Mouse (Mus musculus) adrenal gland, postnatal 4 days (tissue): ENCODE measurements around the gene Wdr4. TPM values are rescaled to one million over a fixed set of nuclear protein-coding genes. Genes with fewer than 3 reads are reported as not detected.
"Not testable (repeated sequence)": the region's sequence is repeated elsewhere in the genome, so short reads cannot be mapped to it uniquely, and the experiment has no call there.

Source experiments
- DNase-seq, 2 experiments: peaks; one replicate each; pipeline ENCODE4 v3.0.0; 2021 to 2022; ENCODE audit warnings: low spot score in 2 of 2, mixed read lengths in 2 of 2
- long read RNA-seq, 2 experiments: library from polyadenylated mRNA; stranded (forward); transcript quantifications; one replicate each; pipeline ENCODE4 v2.0.0; 2021
- total RNA-seq, 2 experiments: library from RNA; stranded (reverse); gene quantifications; 2 replicates each; pipeline ENCODE4 v1.2.3; 2021

Wdr4 gene
- 10 to 100 TPM; 31.4 to 33.7 TPM for total RNA-seq
- long read RNA-seq, experiment 1, full-length matches to known transcripts: 20 of 33 reads
- long read RNA-seq, experiment 1, partial matches to known transcripts: 1 of 33 reads
- long read RNA-seq, experiment 1, other reads (novel, unspliced or antisense): 12 of 33 reads
- long read RNA-seq, experiment 2, full-length matches to known transcripts: 53 of 94 reads
- long read RNA-seq, experiment 2, partial matches to known transcripts: 8 of 94 reads
- long read RNA-seq, experiment 2, other reads (novel, unspliced or antisense): 33 of 94 reads

DNA sequence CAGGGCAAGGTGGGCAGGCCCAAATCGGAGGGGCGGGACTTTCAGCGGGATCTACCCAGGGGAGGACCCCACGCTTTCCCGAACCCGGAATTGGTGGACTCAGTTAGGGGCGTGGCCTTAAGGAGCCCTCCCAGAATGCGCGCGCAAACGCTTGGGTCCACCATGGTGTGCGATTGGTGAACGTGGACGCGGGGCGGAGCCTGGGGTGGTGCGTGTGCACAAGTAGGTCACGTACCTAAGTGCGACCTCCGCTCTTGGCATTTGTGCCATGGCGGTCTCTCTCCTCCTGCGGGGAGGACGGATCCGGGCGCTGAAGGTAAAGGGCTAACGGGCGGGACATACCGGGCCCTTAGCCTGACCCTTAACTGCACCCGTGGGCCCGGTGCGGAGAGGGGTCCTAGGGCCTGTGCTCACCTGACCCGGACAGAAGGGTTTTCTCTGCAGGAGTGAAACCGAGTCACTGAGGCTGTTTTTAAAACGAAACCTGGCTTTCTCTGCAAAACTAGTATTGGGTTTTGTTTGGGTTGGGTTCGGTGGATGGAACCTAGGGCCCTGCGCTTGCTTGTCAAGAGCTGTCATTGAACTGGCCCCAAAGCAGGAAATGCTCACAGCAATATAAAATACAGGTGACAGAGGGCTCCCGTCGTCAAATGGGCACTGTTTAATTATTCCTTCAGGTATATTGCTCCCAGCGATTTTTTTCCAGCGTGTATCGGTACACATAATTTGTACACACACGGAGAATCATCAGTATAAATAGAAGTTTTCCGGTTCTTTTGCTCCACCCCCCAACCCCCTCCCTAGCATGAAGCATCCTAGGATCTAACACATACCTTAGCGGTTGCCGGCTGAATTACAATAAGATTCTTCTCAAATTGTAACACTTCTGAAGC lies at the start of gene Wdr4, which contains the start of gene Ndufv3:
TSS of gene Wdr4 (minus strand) at position 35 of the 893 bp plus-strand sequence.
TSS of gene Ndufv3 (plus strand) at position 170 of the 893 bp plus-strand sequence.
- DNase-seq: peak; percentile 94 to 98

DNA sequence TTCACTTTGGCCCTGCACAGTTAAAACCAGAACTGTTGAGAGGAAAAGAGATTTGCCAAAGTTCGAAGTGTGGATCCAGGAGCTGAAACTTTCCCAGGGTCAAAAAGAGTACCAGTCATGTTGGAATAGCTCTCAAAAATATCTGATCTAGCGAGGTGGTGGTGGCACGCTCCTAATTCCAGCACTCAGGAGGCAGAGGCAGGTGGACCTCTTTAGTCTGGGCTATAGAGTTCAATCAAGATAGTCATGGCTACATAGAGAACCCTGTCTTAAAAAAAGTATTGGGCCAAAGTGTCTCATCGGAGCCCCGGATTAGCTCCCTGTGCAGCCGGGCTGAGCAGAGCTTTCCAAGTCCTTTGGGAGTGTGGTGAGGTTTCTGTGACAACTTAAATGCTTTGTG lies 46.5 kb upstream of the Wdr4 start:
- DNase-seq: no peak

DNA sequence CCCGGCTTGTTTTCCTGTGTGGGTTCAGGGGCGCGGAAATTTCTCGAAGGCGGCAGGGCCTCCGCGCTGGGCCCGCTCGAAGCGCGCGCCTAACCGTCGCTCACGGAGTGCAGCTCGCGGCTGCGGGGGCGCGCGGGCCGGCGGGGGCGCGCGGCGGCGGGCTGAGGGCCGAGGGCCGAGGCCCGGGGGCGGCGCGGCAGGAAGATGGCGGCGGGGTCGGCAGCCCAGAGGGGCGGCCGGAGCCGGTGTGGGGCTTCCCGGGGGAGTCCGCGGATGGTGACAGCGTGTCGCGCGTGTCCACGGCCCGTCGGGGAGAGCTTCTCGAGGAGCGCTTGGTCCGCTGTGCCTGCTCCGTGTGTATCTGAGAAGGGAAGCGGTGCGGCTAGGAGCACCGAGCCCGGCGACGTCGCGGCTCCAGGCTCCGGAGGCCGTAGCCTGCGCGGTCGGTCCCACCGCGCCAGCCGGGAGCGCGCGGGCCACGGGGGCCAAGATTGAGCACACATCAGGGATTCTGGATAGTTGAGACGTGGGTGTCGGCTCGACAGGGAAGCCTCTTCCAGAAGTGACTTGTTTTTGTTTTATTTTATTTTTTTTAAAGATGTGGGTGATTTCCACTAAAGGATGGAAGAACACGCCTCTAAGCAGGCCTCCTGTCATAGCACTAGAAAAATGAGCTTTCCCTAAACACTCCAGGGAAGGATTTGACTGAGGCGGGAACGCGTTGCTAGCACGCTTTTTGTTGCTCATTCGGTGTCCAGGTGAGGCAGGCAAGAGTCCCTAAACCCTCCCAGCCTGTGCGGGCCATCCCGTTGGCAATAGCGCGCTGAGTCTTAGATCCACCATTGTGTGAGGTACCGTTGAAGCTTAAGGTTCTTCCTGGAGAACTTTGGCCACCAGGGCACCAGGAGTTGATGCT lies 45.6 kb upstream of the Wdr4 start:
- peak; percentile 33 to 36 for DNase-seq

DNA sequence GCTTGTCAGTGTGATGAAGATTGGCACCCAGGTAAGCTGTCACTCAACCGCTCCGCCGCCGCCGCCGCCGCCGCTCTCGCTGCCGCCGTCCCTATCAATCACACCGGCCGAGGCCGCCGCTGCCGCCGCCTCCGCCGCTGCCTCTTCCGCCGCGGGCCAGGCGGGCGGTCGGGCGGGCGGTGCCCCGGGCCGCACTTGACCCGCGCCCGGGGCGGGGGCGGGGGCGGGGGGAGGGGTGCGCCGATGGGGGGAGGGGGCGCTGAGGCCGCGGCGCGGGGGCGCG lies 45.0 kb upstream of the Wdr4 start:
- DNase-seq: no peak

DNA sequence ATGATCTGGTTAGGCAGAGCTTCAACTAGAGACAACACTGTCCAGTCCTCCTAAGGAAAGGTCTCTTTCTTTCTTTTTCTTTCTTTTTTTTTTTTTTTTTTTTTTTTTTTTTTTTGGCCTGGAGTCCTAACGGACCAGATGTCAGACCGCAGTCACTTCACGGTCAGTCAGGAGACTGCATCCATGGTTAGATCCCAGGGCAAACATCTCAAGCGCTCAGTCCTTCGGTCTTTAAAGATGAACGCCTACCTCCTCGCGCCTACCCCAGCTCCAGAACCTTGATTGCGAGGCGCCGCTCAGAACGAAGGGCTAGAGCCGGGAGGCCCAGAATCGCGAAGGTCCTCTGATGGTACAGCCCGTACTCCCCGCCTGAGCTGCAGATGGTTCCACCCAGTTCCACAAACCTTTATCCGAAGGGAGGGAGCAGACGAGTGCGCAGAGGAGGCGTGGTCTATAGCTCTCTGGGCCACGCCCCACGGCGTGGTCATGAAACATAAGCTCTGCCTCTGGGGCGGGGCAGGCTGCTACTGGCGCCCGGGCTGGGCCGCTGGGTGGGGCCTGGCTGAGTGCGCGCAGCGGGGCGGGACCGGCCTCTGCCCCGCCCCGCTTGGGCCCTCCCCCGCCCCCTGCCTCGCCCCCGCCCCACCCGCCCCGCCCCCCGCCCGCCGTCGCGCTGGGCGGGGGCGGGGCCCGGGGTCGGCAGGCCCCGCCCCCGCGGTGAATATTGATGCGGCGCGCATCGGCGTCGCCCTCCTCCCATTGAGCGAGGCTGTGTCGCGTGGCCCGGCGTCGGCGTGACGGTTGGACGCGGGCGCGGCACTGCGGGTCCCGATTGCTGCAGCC lies 44.5 kb upstream of the Wdr4 start, which contains the start of gene Pknox1:
TSS of gene Pknox1 (plus strand) at position 720 of the 843 bp plus-strand sequence.
- DNase-seq: peak; percentile 88 to 93

DNA sequence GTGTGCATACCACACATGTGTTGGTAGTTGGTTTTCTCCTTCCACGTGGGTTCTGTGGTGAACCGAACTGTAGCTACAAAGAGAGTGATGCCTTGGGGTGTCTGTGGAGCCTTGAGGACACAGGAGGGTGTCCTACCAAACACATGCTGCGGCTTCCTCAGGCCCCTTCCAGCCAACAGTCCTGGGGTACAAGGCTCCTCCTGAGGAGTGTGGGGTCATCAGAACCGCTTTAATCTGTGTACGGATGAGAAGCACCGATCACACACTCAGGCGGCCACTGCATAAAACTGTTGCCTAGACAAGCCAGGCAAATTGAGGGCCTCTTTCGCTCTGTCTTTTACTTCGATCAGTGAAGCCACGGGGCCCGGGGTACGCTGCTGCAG lies 43.8 kb upstream of the Wdr4 start:
- DNase-seq: no peak

DNA sequence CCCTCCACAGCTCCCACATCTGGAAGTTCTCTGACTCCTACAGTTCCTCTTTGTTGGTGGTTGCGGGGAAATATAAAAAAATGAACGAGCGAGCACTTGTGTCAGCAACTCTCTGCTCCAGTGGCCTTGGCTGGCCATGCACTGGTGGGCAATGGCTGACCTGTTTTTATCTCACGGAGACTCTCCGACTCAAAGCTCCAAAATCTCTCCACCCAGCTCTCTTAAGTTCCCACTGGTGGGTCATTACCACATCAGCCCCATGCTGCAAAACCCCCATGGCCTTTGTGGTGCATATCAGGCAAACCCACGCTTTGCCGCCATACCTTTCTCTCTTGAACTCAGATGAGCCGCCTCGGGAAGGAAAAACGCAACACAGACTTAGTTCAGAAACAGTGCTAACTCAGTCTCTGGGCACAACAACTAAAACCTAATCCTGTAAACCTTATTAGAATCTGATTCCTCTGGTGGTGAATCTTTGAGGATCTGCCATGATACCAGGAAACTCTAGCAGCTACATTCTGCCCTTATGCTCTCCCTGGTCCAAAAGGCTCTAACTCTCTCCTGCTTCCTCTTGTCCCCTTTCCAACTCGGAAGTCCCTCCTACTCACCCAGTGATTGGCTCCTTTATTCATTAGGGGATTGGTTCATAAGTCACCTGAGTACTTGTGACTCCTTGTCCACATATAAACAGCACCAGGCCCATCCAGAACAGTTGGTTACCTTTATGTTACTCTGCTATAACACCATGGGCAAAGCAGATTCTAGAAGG lies 39.4 kb upstream of the Wdr4 start:
- DNase-seq: no peak

DNA sequence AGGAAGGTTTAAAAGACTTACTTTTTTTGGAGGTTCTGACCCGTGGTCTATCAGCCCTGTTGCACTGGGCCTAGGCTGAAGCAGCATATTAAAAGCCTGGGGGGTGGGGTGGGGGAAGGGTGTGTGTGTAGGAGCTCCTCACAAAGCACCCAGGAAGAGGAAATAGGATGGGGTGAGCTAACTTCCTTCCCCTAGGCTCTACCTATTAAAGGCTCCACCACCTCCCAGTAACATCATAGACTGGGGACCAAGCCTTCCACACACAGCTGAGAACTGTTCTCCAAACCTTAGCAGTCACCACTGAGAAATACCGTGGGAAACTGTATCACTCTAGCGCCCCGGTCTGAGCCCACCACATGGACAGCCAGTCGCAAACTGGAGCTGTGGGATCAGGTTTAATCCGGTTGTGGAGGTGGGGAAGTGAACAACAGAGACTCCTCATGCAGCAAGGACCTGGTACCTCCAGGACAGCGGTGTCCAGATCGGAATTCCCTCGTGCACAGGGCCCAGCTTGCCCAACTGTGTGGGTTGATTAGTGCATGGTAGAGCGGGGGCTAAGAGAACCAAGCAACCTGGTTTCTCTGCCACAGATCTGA lies 38.3 kb upstream of the Wdr4 start:
- no peak for DNase-seq

DNA sequence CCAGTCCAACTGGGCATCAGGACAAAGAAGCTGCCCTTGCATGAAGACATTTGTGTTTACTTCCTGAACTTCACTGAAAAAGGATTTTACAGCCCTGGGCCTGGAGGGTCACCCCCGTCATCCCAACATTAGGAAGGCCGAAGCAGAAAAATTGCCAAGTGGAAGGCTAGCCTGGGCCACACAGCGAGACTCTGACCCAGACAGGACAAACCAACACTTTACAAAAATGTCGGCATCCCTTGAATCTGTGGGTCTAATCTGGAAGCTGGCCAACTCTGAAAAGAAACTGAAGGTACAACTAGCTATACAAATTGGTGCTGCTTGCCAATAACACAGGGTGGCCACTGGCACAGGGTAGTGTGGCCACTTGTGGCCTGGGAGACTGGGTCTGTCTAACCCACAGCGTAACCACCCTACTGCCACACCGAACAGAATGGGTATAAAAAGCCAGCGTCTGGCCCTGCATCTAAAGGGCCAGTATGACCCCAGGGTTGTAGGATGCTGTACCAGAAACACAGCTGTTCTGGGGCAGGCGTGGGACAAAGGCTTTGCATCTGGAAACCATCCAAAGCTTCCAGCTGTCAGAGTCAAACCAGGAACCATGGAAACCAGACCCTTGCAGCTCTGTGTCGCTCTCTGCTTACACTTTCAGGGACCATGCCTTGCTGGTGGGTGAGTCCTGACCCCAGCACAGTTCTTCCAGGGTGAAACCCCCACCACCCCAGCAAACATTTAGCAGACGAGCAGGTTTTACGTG lies 37.5 kb upstream of the Wdr4 start:
- DNase-seq: no peak

DNA sequence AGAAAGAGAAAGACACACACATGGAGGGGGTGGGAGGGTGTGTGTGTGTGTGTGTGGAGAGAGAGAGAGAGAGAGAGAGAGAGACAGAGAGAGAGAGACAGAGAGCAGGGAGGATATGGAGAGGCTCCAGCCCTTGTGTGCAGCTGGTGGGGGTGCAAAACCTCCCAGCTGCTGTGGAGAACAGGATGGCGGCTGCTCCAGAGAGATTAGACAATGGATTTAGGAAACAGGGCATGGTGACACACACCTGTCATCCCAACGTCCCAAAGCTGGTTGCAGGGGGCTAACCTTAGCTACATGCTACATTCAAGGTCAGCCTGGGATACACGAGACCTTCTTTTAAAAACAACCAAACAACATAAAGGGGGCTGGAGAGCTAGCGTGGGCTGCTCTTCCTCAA lies 36.5 kb upstream of the Wdr4 start:
- no peak for DNase-seq

DNA sequence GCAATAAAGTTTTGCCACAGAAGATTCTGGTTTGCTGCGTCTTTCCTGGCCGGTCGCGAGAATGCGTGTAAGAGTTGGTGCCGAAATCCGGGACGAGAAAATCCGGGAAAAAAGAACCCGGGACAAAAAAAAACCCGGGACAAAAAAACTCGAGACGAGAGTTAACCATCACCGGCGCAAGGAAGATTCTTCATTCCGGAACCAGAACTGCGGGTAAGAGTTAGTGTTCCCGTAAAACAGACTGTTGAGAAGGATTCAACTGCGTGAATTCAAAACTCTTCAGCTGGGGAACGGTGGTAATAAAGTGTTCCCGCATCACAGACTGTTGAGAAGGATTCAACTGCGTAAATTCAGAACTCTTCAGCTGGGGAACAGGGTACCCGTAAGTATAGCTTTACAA lies 32.8 kb upstream of the Wdr4 start:
- DNase-seq: not testable (repeated sequence)

DNA sequence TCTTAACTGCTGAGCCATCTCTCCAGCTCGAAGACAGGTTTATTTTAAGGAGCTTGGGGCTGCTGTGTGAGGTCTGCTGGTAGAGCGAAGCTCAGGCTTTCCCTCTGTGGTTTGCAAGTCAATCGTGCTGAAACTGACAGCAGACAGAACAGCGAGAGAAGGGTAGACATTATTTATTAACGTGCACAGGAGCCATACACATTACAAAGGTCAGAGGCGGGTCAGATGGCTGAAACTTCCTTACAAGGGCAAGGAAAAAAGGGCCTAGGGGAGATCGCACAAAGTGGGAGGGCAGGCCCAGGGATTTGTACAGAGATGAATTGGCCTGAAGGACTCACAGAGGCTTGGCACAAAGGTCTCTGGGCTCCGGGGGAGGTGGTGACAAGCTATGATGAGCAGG lies 29.6 kb upstream of the Wdr4 start:
- no peak for DNase-seq

DNA sequence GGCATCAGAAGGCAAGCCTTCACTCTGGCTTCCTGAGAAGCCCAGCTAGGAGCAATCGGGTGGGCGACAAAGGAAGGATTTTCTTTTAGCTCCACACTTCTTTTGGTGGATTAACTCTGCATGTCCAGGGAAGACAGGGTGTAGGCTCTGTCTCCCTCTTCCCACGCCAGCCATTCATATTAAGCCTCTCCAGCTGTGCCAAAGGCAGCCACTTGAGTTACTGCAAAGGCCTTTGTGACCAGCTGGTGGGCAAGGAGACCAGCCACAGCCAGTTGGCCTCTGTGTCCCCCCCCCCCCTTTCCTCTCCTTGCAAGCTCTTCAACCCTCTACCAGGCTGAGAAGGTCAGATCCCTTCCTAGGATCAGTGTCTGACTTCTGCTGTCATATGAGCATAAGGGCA lies 28.2 kb upstream of the Wdr4 start:
- no peak for DNase-seq

DNA sequence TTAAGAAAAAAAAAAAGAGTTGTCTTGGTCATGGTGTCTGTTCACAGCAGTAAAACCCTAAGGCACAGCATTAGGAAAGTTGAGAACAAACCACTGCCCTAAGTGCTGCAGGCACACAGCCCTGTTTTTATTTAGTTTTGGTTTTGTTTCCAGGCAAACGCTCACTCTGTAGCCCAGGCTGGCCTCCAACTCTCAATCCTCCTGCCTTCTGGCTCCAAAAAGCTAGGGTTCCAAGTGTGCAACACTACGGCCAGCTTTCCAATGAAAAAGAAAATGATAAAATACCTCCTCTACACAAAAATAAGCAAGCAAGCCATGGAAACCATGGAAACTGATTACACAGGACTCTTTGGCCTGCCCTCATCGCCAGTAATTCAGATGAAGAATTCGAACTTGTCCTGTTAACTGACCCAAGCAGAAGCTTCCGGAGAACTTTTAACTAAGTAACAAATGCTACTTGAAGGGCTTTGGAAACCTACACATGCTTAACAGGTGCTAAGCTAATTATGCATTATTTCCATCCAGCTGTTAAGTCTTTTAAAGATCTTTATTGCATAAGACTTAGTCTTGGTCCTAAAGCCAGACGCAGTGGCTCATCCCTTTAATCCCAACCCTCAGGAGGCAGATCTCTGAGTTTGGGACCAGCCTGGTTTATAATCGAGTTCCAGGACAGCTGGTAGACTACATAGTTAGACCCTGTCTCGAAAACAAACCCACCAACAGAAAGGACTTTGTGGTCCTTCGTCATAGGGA lies 26.8 kb upstream of the Wdr4 start:
- DNase-seq: no peak

DNA sequence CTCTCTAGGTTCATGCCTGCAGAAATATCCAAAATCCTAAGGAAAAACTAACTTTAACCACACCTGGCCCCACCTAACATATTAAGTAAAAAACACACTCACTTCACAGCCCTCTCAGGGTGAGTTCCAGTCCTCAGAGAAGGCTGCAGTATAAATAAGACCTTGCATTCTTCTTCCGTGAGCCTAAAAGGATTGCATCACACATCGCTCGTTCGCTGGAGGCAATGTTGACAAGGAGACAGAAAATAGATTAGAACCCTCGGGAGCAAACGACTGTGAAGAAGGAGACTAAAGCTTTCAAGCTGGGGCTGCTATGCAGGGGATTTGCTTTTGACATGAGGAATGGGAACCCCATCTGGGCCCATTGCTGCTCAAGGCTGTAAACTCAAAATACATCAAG lies 23.8 kb upstream of the Wdr4 start:
- DNase-seq: no peak

DNA sequence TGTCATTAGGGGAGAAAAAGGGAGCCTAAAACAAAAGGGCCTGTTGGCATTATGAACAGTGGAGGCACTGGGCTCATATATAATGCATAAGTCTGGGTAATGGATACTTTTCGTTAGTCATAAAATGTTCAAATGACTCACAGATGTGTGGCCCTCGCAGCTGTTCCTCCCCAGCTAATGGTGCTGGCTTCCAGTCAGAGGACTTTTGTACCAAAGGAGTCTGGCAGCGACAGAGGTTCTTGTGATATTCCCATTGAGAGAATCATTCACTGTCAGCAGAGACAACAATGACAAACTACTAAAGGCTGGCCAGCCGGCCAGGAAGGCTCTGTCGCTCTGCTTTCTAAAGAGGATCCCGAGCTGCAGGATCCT lies 21.7 kb upstream of the Wdr4 start:
- DNase-seq: no peak

DNA sequence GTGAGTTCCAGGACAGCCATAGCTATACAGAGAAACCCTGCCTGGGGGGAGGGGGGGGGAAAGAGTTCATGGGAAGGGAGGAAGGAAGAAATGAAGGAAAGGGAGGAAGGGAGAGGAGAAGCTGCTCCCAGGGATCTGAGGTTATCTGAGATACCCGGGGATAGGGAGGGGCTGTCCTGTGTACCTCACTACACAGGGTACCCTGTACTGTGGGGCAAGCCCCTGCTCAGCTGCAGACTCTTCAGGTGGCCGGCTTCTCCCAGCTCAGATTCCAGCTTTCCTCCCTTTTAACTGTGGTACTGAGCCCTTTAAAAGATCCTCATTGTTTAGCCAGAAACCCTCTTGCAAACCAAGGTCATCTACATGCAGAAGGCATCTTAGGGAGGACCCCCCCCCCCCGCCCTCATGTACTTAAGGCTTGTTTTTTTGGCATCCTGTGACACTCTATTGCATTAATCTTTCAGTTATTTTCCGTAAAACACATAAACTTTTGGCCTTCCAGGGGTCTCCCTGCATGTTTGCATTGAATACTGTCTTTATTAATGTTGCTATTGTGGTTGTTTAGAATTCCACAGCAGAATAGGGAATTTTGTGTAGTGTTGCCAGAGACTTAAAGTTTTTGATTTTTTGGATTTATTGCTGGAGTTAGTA lies 21.2 kb upstream of the Wdr4 start:
- DNase-seq: no peak

DNA sequence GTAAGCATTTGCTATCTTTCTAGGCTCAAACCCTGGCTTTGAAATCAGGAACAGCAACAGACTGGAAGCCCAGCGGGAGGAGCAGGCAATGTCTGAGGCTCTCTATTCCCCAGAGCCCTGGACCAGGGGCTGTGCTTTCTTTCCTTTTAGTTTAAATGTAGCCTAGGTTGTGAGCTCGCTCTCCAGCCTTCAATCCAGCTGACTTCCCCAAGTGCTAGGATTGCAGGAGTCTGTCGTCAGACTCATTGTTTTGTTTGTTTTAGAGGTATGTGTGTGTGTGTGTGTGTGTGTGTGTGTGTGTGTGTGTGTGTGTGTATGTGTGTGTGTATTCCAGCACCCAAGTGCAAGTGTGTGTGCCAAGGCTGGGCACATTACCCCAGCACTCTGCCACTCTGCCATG lies 20.3 kb upstream of the Wdr4 start:
- DNase-seq: no peak
